Mouse (Mus musculus): ENCODE results near the gene Unc45a.

DNA sequence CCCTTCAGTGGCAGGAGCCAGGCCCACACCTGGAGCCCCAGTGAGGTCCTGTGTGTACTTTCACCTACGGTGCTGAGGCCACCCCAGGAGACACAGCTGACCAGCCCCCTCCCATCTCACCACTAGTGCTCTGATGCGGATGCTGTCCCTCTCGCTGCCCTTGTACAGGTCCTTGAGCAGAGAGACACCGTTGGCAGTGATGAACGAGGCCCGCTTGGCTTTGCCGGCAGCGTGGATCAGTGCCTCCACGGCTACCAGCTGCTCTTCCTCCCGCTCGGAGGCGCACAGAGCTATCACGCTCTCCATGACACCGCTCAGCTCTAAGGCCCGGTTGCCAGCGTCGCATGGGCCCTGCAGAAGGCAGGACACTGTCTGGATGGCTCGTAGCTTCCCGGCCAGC, 9.4 kb downstream of the Unc45a start:
- TF ChIP-seq CTCF (IDR thresholded peaks at IDR 0.05; ENCODE audit: insufficient read depth, low read length) (no peak), POLR2A (IDR thresholded peaks at IDR 0.05; ENCODE audit: borderline replicate concordance, extremely low read depth, low read depth, low read length) (no peak)
